In genomic region chr4:126227077-126227761, GRCm38 (mm10) we compare ENCODE assay signal across 8 mouse cellular contexts. TPM values are rescaled to one million over a fixed set of nuclear protein-coding genes. Genes with fewer than 3 reads are reported as not detected.
DNase-seq lines count a peak whose midpoint lies in the region; ATAC-seq and TF ChIP-seq lines count a peak whose summit lies in the region.

No protein-coding gene starts in this region.

- H3K4me2 ChIP-seq in forebrain, embryonic 12.5 days, result peak overlapping the region; percentile 47
- H3K4me2 ChIP-seq in heart, postnatal 0 days (ENCODE audit: low read depth, low read length), result peak overlapping the region; percentile 59
- H3K4me2 ChIP-seq in liver, embryonic 15.5 days, result peak overlapping the region; percentile 55
- peak overlapping the region; percentile 37 for H3K4me2 ChIP-seq in neural tube, embryonic 11.5 days (ENCODE audit: low read depth)
- H3K4me2 ChIP-seq in stomach, postnatal 0 days (replicated peaks; ENCODE audit: low read depth), result peak overlapping the region; percentile 66

- peak overlapping the region; percentile 25; the same call in 1 of the 2 replicates for H3K9ac ChIP-seq in forebrain, embryonic 12.5 days
- no peak overlapping the region; the same call in 1 of the 2 replicates for H3K9ac ChIP-seq in heart, postnatal 0 days (replicated peaks; ENCODE audit: low read depth, low read length)
- H3K9ac ChIP-seq in liver, embryonic 15.5 days, result 0 out of 2 replicates have a peak overlapping the region, but pooled peaks have one; percentile 18
- peak overlapping the region; percentile 28 for H3K9ac ChIP-seq in neural tube, embryonic 11.5 days (ENCODE audit: low read length)
- H3K9ac ChIP-seq in stomach, postnatal 0 days (ENCODE audit: low read length), result peak overlapping the region; percentile 52

- peak; percentile 73 for DNase-seq in c-Kit-positive CD71-positive TER-119-positive erythroid progenitor cells, embryonic 14.5 days (ENCODE audit: low spot score)
- DNase-seq in heart, postnatal 0 days (ENCODE audit: low spot score), result peak; percentile 81
- DNase-seq in kidney, postnatal 36 days, result peak; percentile 89 to 95
- DNase-seq in neural tube, embryonic 11.5 days (ENCODE audit: low spot score), result peak; percentile 87
- DNase-seq in stomach, postnatal 0 days (ENCODE audit: low spot score), result peak; percentile 83

- no peaks in the 10 kb centered on the region for H3K9me3 ChIP-seq in E14TG2a.4 (ENCODE audit: low read length)
- no peaks in the 10 kb centered on the region for H3K9me3 ChIP-seq in forebrain, embryonic 12.5 days
- H3K9me3 ChIP-seq in heart, postnatal 0 days (replicated peaks; ENCODE audit: control insufficient read depth, low read length), result no peaks in the 10 kb centered on the region
- no peaks in the 10 kb centered on the region for H3K9me3 ChIP-seq in liver, embryonic 15.5 days (replicated peaks)
- H3K9me3 ChIP-seq in neural tube, embryonic 11.5 days (ENCODE audit: control insufficient read depth, low read length), result no peaks in the 10 kb centered on the region
- H3K9me3 ChIP-seq in stomach, postnatal 0 days (ENCODE audit: control insufficient read depth, low read length), result no peaks in the 10 kb centered on the region

- H3K27me3 ChIP-seq in E14TG2a.4 (ENCODE audit: insufficient read depth, low read length), result peaks cover 3% of the 10 kb centered on the region; the same call in 1 of the 2 replicates
- 0 out of 2 replicates have a peak, but pooled peaks cover 9% of the 10 kb centered on the region for H3K27me3 ChIP-seq in forebrain, embryonic 12.5 days
- no peaks in the 10 kb centered on the region for H3K27me3 ChIP-seq in heart, postnatal 0 days (ENCODE audit: control insufficient read depth, insufficient read depth, low read length)
- H3K27me3 ChIP-seq in liver, embryonic 15.5 days, result peaks cover 13% of the 10 kb centered on the region
- no peaks in the 10 kb centered on the region for H3K27me3 ChIP-seq in neural tube, embryonic 11.5 days (ENCODE audit: control insufficient read depth, insufficient read depth, low read length)
- H3K27me3 ChIP-seq in stomach, postnatal 0 days (ENCODE audit: control insufficient read depth, insufficient read depth, low read length), result no peaks in the 10 kb centered on the region

- peaks cover 44% of the 10 kb centered on the region for H3K4me1 ChIP-seq in E14TG2a.4 (replicated peaks; ENCODE audit: low read depth, low read length)
- H3K4me1 ChIP-seq in forebrain, embryonic 12.5 days, result peaks cover 10% of the 10 kb centered on the region
- no peaks in the 10 kb centered on the region for H3K4me1 ChIP-seq in heart, postnatal 0 days (ENCODE audit: control insufficient read depth, insufficient read depth)
- peaks cover 5% of the 10 kb centered on the region; the same call in 1 of the 2 replicates for H3K4me1 ChIP-seq in liver, embryonic 15.5 days (replicated peaks)
- 0 out of 2 replicates have a peak, but pooled peaks cover 2% of the 10 kb centered on the region for H3K4me1 ChIP-seq in neural tube, embryonic 11.5 days (ENCODE audit: control insufficient read depth, insufficient read depth, low read length)
- H3K4me1 ChIP-seq in stomach, postnatal 0 days (replicated peaks; ENCODE audit: control insufficient read depth, insufficient read depth), result no peaks in the 10 kb centered on the region; the same call in 1 of the 2 replicates

- ATAC-seq in forebrain, embryonic 12.5 days (ENCODE audit: low FRiP score), result peak; percentile 81; the same call in 1 of the 2 replicates
- peak; percentile 85 for ATAC-seq in heart, postnatal 0 days (ENCODE audit: insufficient read depth, low read depth)
- peak; percentile 59 for ATAC-seq in liver, embryonic 15.5 days (ENCODE audit: insufficient read depth)
- ATAC-seq in neural tube, embryonic 11.5 days (ENCODE audit: insufficient read depth, low FRiP score, low TSS enrichment), result peak; percentile 76
- peak; percentile 78 for ATAC-seq in stomach, postnatal 0 days (ENCODE audit: low FRiP score, low TSS enrichment)

- peak; percentile 89 for TF ChIP-seq CTCF in E14TG2a.4 (conservative IDR thresholded peaks at IDR 0.05; ENCODE audit: low read length)
- TF ChIP-seq CTCF in heart, postnatal 0 days (IDR thresholded peaks at IDR 0.05; ENCODE audit: low read depth), result peak; percentile 95
- peak; percentile 98 for TF ChIP-seq CTCF in stomach, postnatal 0 days (IDR thresholded peaks at IDR 0.05; ENCODE audit: low read depth)

- H3K4me3 ChIP-seq in E14TG2a.4 (replicated peaks; ENCODE audit: low read length), result peak overlapping the region; percentile 69
- peak overlapping the region; percentile 9; the same call in 1 of the 2 replicates for H3K4me3 ChIP-seq in forebrain, embryonic 12.5 days (replicated peaks)
- peak overlapping the region; percentile 29 for H3K4me3 ChIP-seq in heart, postnatal 0 days (ENCODE audit: low read depth, low read length)
- H3K4me3 ChIP-seq in liver, embryonic 15.5 days (replicated peaks), result peak overlapping the region; percentile 35
- no peak overlapping the region for H3K4me3 ChIP-seq in neural tube, embryonic 11.5 days (ENCODE audit: low read depth, low read length)
- H3K4me3 ChIP-seq in stomach, postnatal 0 days (ENCODE audit: low read depth, low read length), result peak overlapping the region; percentile 40

- no peak overlapping the region for H3K27ac ChIP-seq in forebrain, embryonic 12.5 days
- H3K27ac ChIP-seq in heart, postnatal 0 days (ENCODE audit: low read depth), result peak overlapping the region; percentile 73
- H3K27ac ChIP-seq in liver, embryonic 15.5 days (replicated peaks), result no peak overlapping the region
- H3K27ac ChIP-seq in neural tube, embryonic 11.5 days (ENCODE audit: low read depth, low read length), result no peak overlapping the region
- H3K27ac ChIP-seq in stomach, postnatal 0 days (replicated peaks), result peak overlapping the region; percentile 75

- peaks cover 17% of the 10 kb centered on the region for H3K36me3 ChIP-seq in E14TG2a.4 (ENCODE audit: insufficient read depth, low read length)
- peaks cover 25% of the 10 kb centered on the region for H3K36me3 ChIP-seq in forebrain, embryonic 12.5 days (replicated peaks)
- peaks cover 20% of the 10 kb centered on the region for H3K36me3 ChIP-seq in heart, postnatal 0 days (replicated peaks; ENCODE audit: control insufficient read depth, insufficient read depth, low read length)
- H3K36me3 ChIP-seq in liver, embryonic 15.5 days (replicated peaks), result peaks cover 9% of the 10 kb centered on the region
- H3K36me3 ChIP-seq in neural tube, embryonic 11.5 days (ENCODE audit: control insufficient read depth, insufficient read depth, low read length), result peaks cover 3% of the 10 kb centered on the region
- H3K36me3 ChIP-seq in stomach, postnatal 0 days (ENCODE audit: control insufficient read depth, insufficient read depth, low read length), result peaks cover 6% of the 10 kb centered on the region; the same call in 1 of the 2 replicates

- TF ChIP-seq EP300 in heart, postnatal 0 days (IDR thresholded peaks at IDR 0.05; ENCODE audit: low read depth), result peak; percentile 78
- TF ChIP-seq EP300 in stomach, postnatal 0 days (optimal IDR thresholded peaks at IDR 0.05), result no peak

- 9% methylated on average over 18 of the region's 18 CpGs for WGBS in forebrain, embryonic 12.5 days
- 6% methylated on average over 18 of the region's 18 CpGs for WGBS in heart, postnatal 0 days
- 7% methylated on average over 18 of the region's 18 CpGs for WGBS in liver, embryonic 15.5 days (ENCODE audit: insufficient replicate concordance)
- 6% methylated on average over 18 of the region's 18 CpGs for WGBS in neural tube, embryonic 11.5 days
- 5% methylated on average over 18 of the region's 18 CpGs for WGBS in stomach, postnatal 0 days

RNA-seq across cellular contexts. Expression of gene Thrap3, which starts 24.7 kb away (rescaled TPM):
- polyA plus RNA-seq in forebrain, embryonic 12.5 days (2016; fragmentation: Nextera tagmentation; extraction: Ambion mirVana), result 284 and 305 TPM in 2 replicates
- total RNA-seq in heart, postnatal 0 days (2014; rRNA removed; ENCODE audit: low replicate concordance), result 84.1 and 121 TPM in 2 replicates
- polyA plus RNA-seq in heart, postnatal 0 days (2015; fragmentation: Nextera tagmentation; extraction: Ambion mirVana), result 86.1 and 96.7 TPM in 2 replicates
- 79.2 and 82.0 TPM in 2 replicates for polyA plus RNA-seq in liver, embryonic 15.5 days (2015; fragmentation: Nextera tagmentation; extraction: Ambion mirVana)
- polyA plus RNA-seq in neural tube, embryonic 11.5 days (2014; fragmentation: Nextera tagmentation; extraction: Ambion mirVana), result 197 and 217 TPM in 2 replicates
- polyA plus RNA-seq in stomach, postnatal 0 days (2015; fragmentation: Nextera tagmentation; extraction: Ambion mirVana), result 70.3 and 78.7 TPM in 2 replicates

RNA-seq across cellular contexts. Expression of gene Map7d1, which starts 28.9 kb away (rescaled TPM):
- 104 and 105 TPM in 2 replicates for polyA plus RNA-seq in forebrain, embryonic 12.5 days (2016; fragmentation: Nextera tagmentation; extraction: Ambion mirVana)
- 75.0 and 90.1 TPM in 2 replicates for total RNA-seq in heart, postnatal 0 days (2014; rRNA removed; ENCODE audit: low replicate concordance)
- 35.2 and 37.5 TPM in 2 replicates for polyA plus RNA-seq in heart, postnatal 0 days (2015; fragmentation: Nextera tagmentation; extraction: Ambion mirVana)
- polyA plus RNA-seq in liver, embryonic 15.5 days (2015; fragmentation: Nextera tagmentation; extraction: Ambion mirVana), result 6.7 and 7.7 TPM in 2 replicates
- polyA plus RNA-seq in neural tube, embryonic 11.5 days (2014; fragmentation: Nextera tagmentation; extraction: Ambion mirVana), result 80.9 and 83.6 TPM in 2 replicates
- 15.2 and 17.8 TPM in 2 replicates for polyA plus RNA-seq in stomach, postnatal 0 days (2015; fragmentation: Nextera tagmentation; extraction: Ambion mirVana)

RNA-seq across cellular contexts. Expression of gene Trappc3, which starts 34.9 kb away (rescaled TPM):
- polyA plus RNA-seq in forebrain, embryonic 12.5 days (2016; fragmentation: Nextera tagmentation; extraction: Ambion mirVana), result 104 and 108 TPM in 2 replicates
- total RNA-seq in heart, postnatal 0 days (2014; rRNA removed; ENCODE audit: low replicate concordance), result 46.4 and 63.1 TPM in 2 replicates
- 80.3 and 86.7 TPM in 2 replicates for polyA plus RNA-seq in heart, postnatal 0 days (2015; fragmentation: Nextera tagmentation; extraction: Ambion mirVana)
- 32.1 and 32.6 TPM in 2 replicates for polyA plus RNA-seq in liver, embryonic 15.5 days (2015; fragmentation: Nextera tagmentation; extraction: Ambion mirVana)
- polyA plus RNA-seq in neural tube, embryonic 11.5 days (2014; fragmentation: Nextera tagmentation; extraction: Ambion mirVana), result 32.1 and 45.4 TPM in 2 replicates
- polyA plus RNA-seq in stomach, postnatal 0 days (2015; fragmentation: Nextera tagmentation; extraction: Ambion mirVana), result 80.7 and 84.6 TPM in 2 replicates

RNA-seq across cellular contexts. Expression of gene Col8a2, which starts 59.4 kb away (rescaled TPM):
- polyA plus RNA-seq in forebrain, embryonic 12.5 days (2016; fragmentation: Nextera tagmentation; extraction: Ambion mirVana), result 16.0 and 22.6 TPM in 2 replicates
- 3.8 and 4.3 TPM in 2 replicates for total RNA-seq in heart, postnatal 0 days (2014; rRNA removed; ENCODE audit: low replicate concordance)
- 0.71 and 1.1 TPM in 2 replicates for polyA plus RNA-seq in heart, postnatal 0 days (2015; fragmentation: Nextera tagmentation; extraction: Ambion mirVana)
- 1.1 TPM in 2 replicates for polyA plus RNA-seq in liver, embryonic 15.5 days (2015; fragmentation: Nextera tagmentation; extraction: Ambion mirVana)
- polyA plus RNA-seq in neural tube, embryonic 11.5 days (2014; fragmentation: Nextera tagmentation; extraction: Ambion mirVana), result 7.4 and 7.9 TPM in 2 replicates
- polyA plus RNA-seq in stomach, postnatal 0 days (2015; fragmentation: Nextera tagmentation; extraction: Ambion mirVana), result 6.4 and 7.8 TPM in 2 replicates

Comparison
In these comparisons a context has a peak if more than half of its experiments do, and no peak if none do; other contexts are left out.
1. H3K27ac ChIP-seq: peak in heart, postnatal 0 days (single experiment) and stomach, postnatal 0 days (single experiment); none in forebrain, embryonic 12.5 days (single experiment), liver, embryonic 15.5 days (single experiment) and neural tube, embryonic 11.5 days (single experiment).
2. Peak in every context shown above with its lines, with median percentiles within 50 percentile points of each other: CTCF ChIP-seq, DNase-seq, ATAC-seq and H3K4me2 ChIP-seq.